Mouse (Mus musculus) lung, postnatal 0 days (tissue): ENCODE data around the gene 1700030J22Rik.

Experiments
- CTCF ChIP-seq: IDR thresholded peaks from 2 replicates; pipeline ENCODE4 v1.5.1; 2016; ENCODE audit warnings: antibody characterized with exemption, mild to moderate bottlenecking
- EP300 ChIP-seq: IDR thresholded peaks from 2 replicates; pipeline ENCODE4 v1.6.1; 2016; ENCODE audit warnings: antibody characterized with exemption, mild to moderate bottlenecking, control low read depth

- TF ChIP-seq CTCF (no peak), EP300 (no peak)
Measured at GRCm38 (mm10) chr8:117027601-117028000, 48.8 kb upstream of the 1700030J22Rik start.
